Mouse (Mus musculus) ES-E14 (cell line): ENCODE measurements around the gene Zfp90. TPM values are rescaled to one million over a fixed set of nuclear protein-coding genes. Genes with fewer than 3 reads are reported as not detected.

Experiments used
- DNase-seq: peaks from one replicate; pipeline ENCODE4 v3.0.0-alpha.2; 2013; ENCODE audit warnings: low read depth, low spot score
- H3K27ac ChIP-seq: 2 replicates; pipeline ENCODE4 v1.5.1; 2012; ENCODE audit warnings: low read depth, mild to moderate bottlenecking, low read length, moderate library complexity, mixed read lengths; ENCODE audit not compliant: poor library complexity, insufficient read depth, severe bottlenecking
- H3K36me3 ChIP-seq: 2 replicates; pipeline ENCODE4 v1.6.1; 2012; ENCODE audit warnings: mild to moderate bottlenecking, low read length, moderate library complexity, mixed read lengths; ENCODE audit not compliant: control insufficient read depth, poor library complexity, insufficient read depth, severe bottlenecking
- H3K4me1 ChIP-seq, 2 experiments: fragments of 150-350 bp in 1 of 2; sonication (generic) in 1 of 2; 2 replicates each; pipeline ENCODE4 v1.6.1; 2012; ENCODE audit warnings: low read length in 2 of 2, mild to moderate bottlenecking in 1 of 2, mixed read lengths in 1 of 2; ENCODE audit not compliant: control insufficient read depth in 2 of 2, insufficient read depth in 2 of 2, poor library complexity in 1 of 2
- H3K4me3 ChIP-seq, 2 experiments: fragments of 150-350 bp in 1 of 2; sonication (generic) in 1 of 2; 2 replicates each; pipeline ENCODE4 v1.5.1; 2012; ENCODE audit warnings: low read length in 2 of 2, low read depth in 1 of 2, mild to moderate bottlenecking in 1 of 2, mixed read lengths in 1 of 2; ENCODE audit not compliant: insufficient read depth in 1 of 2, poor library complexity in 1 of 2, severe bottlenecking in 1 of 2
- H3K9ac ChIP-seq: 2 replicates; pipeline ENCODE4 v1.6.1; 2012; ENCODE audit warnings: low read depth, mild to moderate bottlenecking, low read length, mixed read lengths; ENCODE audit not compliant: poor library complexity, insufficient read depth, severe bottlenecking
- H3K9me3 ChIP-seq: fragments of 150-350 bp; sonication (generic); 2 replicates; pipeline ENCODE4 v1.6.1; 2012; ENCODE audit warnings: low read depth, mild to moderate bottlenecking, low read length; ENCODE audit not compliant: control insufficient read depth, insufficient read depth
- CHD2 ChIP-seq: IDR thresholded peaks from 2 replicates; pipeline ENCODE4 v1.6.1; 2014; ENCODE audit warnings: mild to moderate bottlenecking, low read depth, low read length, inconsistent platforms
- HCFC1 ChIP-seq: IDR thresholded peaks from 2 replicates; pipeline ENCODE4 v1.6.1; 2012; ENCODE audit warnings: low read length, inconsistent platforms, borderline replicate concordance; ENCODE audit not compliant: insufficient read depth
- MAFK ChIP-seq: IDR thresholded peaks from 2 replicates; pipeline ENCODE4 v1.6.1; 2014; ENCODE audit warnings: mild to moderate bottlenecking, low read depth, low read length, inconsistent platforms; ENCODE audit not compliant: insufficient read depth
- ZC3H11A ChIP-seq: IDR thresholded peaks from 2 replicates; pipeline ENCODE4 v1.6.1; 2012; ENCODE audit warnings: low read depth, mild to moderate bottlenecking, inconsistent platforms, low read length, borderline replicate concordance
- ZNF384 ChIP-seq: IDR thresholded peaks from 2 replicates; pipeline ENCODE4 v1.6.1; 2012; ENCODE audit warnings: low read depth, low read length, inconsistent platforms
- in situ Hi-C, 2 experiments: fragments of 600-800 bp; cut with MboI; formaldehyde crosslinking; loops; one replicate each; pipeline ENCODE4 v1.15.1; 2025; ENCODE audit warnings: low sequenced_read_pairs in 2 of 2, inconsistent platforms in 1 of 2; ENCODE audit not compliant: unreplicated experiment in 2 of 2
- total RNA-seq: library from RNA; depleted of rRNA; stranded (reverse); fragments of 300-350 nt; gene quantifications from 2 replicates; pipeline ENCODE4 v1.2.3, GENCODE M21; 2012

The Zfp90 gene
- total RNA-seq, 1 experiment = 6.0 TPM

DNA sequence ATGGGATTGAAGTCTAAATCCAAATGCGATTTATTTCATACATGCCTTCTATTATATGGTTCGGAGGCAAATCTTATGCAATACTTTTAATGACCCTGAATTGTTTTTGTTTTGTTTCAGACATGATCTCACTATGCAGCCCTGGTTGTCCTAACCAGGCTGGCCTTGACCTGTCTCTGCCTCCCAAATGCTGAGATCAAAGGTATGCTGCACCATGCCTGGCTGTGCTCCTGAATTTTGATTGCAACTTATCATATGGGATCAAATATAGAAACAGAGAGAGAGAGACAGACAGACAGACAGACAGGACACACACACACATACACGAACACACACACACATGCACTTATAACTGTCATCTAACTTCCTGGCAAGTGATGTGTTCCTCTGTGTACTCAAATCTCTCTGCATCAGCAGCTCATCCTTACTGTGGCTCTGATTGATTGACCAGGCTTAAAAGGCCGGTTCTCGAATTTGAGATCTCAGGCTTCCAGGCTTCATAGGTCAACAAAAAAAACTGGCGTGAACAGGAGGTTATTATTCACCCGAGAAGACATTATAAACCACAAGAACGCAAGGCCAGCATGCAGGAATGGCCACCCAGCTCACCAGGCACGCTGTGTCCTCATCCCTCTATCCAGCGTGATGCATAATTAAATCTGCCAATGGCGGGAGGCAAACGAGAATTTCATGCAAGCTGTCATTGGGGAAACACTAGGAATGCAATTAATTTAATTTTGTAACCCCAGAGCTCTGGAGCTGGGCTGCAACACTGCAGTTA lies 37.8 kb downstream of the Zfp90 start:
- Histone ChIP-seq H3K27ac (no peak overlapping the region), H3K36me3 (no peaks in the 10 kb centered on the region), H3K4me3 (no peak overlapping the region), H3K9ac (no peak overlapping the region), H3K4me1 (peaks cover 5 to 13% of the 10 kb centered on the region in 2 experiments; a peak in 3 of 4 replicates), H3K9me3 (no peaks in the 10 kb centered on the region)
- in situ Hi-C loops = no loop called here
- no peak for TF ChIP-seq HCFC1
- TF ChIP-seq CHD2 = no peak
- no peak for TF ChIP-seq MAFK
- no peak for TF ChIP-seq ZNF384
- TF ChIP-seq ZC3H11A = no peak
- no peak for DNase-seq

DNA sequence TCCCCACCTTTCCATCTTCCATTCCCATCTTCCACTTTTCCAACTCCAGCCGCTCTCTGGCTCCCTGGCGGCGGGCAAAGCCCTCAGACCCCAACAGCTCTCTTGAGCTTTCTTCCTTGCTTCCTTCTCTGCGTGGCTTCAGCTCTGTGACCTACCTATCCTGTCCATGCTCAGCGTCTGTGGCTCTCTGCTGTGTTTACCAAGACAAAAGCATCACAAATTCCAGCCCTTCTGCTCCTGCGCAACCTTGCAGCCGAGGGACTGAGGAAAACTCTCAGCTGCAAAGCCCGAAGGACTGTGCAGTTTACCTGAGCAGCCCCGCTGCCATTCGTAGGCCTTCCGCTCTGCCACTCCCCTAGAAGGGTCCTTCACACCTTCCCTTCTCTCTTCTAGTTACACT lies 38.9 kb downstream of the Zfp90 start:
- Histone ChIP-seq H3K36me3 (no peaks in the 10 kb centered on the region), H3K27ac (no peak overlapping the region), H3K9me3 (no peaks in the 10 kb centered on the region), H3K4me3 (peak overlapping the region; percentile 9 to 37; a peak in 3 of 4 replicates), H3K4me1 (peaks cover 5 to 13% of the 10 kb centered on the region in 2 experiments; a peak in 3 of 4 replicates), H3K9ac (0 out of 2 replicates have a peak overlapping the region, but pooled peaks have one; percentile 38)
- no peak for TF ChIP-seq CHD2
- TF ChIP-seq MAFK = no peak
- DNase-seq = no peak
- in situ Hi-C loops = no loop called here

DNA sequence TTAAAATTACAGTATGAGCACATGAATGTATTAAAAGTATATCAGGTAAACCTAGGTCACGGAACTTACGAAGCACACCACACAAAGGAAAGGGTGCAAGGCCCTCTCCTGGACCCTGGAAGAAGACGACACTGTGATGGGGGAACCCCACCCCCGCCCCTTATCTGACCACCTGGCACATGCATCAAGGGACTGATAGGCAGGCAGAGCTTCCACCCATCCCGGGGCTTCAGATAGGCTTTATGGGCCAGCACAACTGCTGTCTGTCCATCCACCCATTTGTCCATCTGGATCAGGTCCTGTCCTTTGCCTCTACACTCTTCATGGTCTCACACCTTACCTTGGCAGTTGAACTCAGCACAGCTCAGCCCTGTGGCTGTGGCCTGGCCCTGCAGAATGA lies 47.0 kb downstream of the Zfp90 start:
- TF ChIP-seq HCFC1 (no peak), MAFK (no peak), ZNF384 (no peak), ZC3H11A (no peak), CHD2 (no peak)
- H3K4me3 ChIP-seq = no peak overlapping the region
- H3K4me1 ChIP-seq = no peaks in the 10 kb centered on the region
- no peaks in the 10 kb centered on the region for H3K36me3 ChIP-seq
- H3K27ac ChIP-seq = no peak overlapping the region
- no peak for DNase-seq
- in situ Hi-C loops = no loop called here
- H3K9me3 ChIP-seq = peaks cover 4% of the 10 kb centered on the region; the same call in 1 of the 2 replicates
- no peak overlapping the region for H3K9ac ChIP-seq

DNA sequence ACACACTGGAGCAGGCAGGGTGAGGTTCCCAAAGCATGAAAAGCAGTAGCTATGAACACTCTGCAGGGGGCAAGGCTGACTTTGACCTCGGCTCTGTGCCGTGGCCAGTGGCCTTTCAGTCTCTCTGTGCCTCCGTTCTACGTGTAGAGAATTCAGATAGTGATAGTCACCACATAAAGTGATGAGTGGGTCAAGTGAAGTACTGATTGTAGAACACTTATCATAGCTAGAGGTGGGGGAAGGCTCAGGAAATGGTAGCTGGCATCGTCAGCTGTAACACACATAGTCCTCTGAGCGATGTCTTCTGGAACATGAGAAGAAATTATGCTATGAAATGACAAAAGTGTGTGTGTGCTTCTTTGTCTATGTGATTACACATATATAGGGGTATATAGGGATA lies 48.7 kb downstream of the Zfp90 start:
- in situ Hi-C loops = no loop called here
- Histone ChIP-seq H3K9ac (no peak overlapping the region), H3K9me3 (peaks cover 4% of the 10 kb centered on the region; the same call in 1 of the 2 replicates), H3K4me3 (no peak overlapping the region), H3K4me1 (no peaks in the 10 kb centered on the region), H3K36me3 (no peaks in the 10 kb centered on the region), H3K27ac (no peak overlapping the region)
- TF ChIP-seq HCFC1 = no peak
- TF ChIP-seq ZNF384 = no peak
- no peak for TF ChIP-seq ZC3H11A
- TF ChIP-seq CHD2 = no peak
- no peak for TF ChIP-seq MAFK
- DNase-seq = no peak

DNA sequence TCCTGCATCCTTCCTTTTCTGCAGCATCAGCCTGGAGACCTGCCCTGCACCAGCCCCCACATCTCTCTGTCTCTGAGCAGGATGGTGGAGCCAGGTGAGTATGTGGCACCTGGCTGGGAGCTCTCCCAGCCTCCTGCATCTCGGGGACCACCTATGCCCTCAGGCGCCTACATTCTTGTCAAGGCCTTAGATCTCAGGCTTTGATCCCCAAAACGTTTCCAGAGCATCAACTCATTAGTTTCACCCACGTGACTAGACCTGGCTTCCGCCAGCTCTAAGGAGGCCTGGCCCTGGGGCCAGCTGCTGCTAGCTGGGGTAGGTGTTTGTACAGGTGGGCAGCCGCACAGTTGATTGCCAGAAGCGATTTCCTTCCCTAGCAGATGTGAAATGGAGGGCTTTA lies 54.4 kb downstream of the Zfp90 start:
- Histone ChIP-seq H3K9me3 (peaks cover 4% of the 10 kb centered on the region; the same call in 1 of the 2 replicates), H3K36me3 (no peaks in the 10 kb centered on the region), H3K27ac (no peak overlapping the region), H3K4me3 (no peak overlapping the region), H3K4me1 (no peaks in the 10 kb centered on the region), H3K9ac (no peak overlapping the region)
- no peak for DNase-seq
- TF ChIP-seq ZNF384 = no peak
- TF ChIP-seq MAFK = no peak
- no peak for TF ChIP-seq HCFC1
- TF ChIP-seq CHD2 = no peak
- TF ChIP-seq ZC3H11A = no peak
- in situ Hi-C loops = no loop called here
